Mouse (Mus musculus) forebrain, embryonic 14.5 days (tissue): Measurements from ENCODE around the gene Apoa5. TPM values are rescaled to one million over a fixed set of nuclear protein-coding genes. Genes with fewer than 3 reads are reported as not detected.
A peak's percentile ranks its signal among the peaks of the same experiment; 100 is the strongest.

Source experiments
- ATAC-seq: fragments of 200-750 bp; cut with Nextera tagmentation; 2 replicates; pipeline ENCODE4 v1.8.0; 2017; ENCODE audit warnings: mild to moderate bottlenecking, moderate library complexity
- DNase-seq: peaks from one replicate; pipeline ENCODE4 v3.0.0-alpha.2; 2015; ENCODE audit warnings: low spot score
- H3K27ac ChIP-seq: fragments of 300-500 bp; sonication (generic); 2 replicates; pipeline ENCODE4 v1.5.1; 2014; ENCODE audit warnings: low read depth, mild to moderate bottlenecking, control low read depth, low read length, moderate library complexity
- H3K27me3 ChIP-seq: fragments of 300-500 bp; sonication (generic); replicated peaks from 2 replicates; pipeline ENCODE4 v1.6.1; 2014; ENCODE audit warnings: low read length, control low read depth, mixed read lengths; ENCODE audit not compliant: control insufficient read depth, insufficient read depth
- H3K36me3 ChIP-seq: fragments of 300-500 bp; sonication (generic); 2 replicates; pipeline ENCODE4 v1.6.1; 2014; ENCODE audit warnings: low read length, control low read depth; ENCODE audit not compliant: control insufficient read depth, insufficient read depth
- H3K4me1 ChIP-seq: fragments of 300-500 bp; sonication (generic); 2 replicates; pipeline ENCODE4 v1.6.1; 2014; ENCODE audit warnings: antibody characterized with exemption, low read length, control low read depth; ENCODE audit not compliant: control insufficient read depth, insufficient read depth
- H3K4me2 ChIP-seq: fragments of 300-500 bp; sonication (generic); 2 replicates; pipeline ENCODE4 v1.6.1; 2014; ENCODE audit warnings: mild to moderate bottlenecking, control low read depth, low read length
- H3K4me3 ChIP-seq: fragments of 300-500 bp; sonication (generic); 2 replicates; pipeline ENCODE4 v1.5.1; 2014; ENCODE audit warnings: low read depth, low read length, control low read depth
- H3K9ac ChIP-seq: fragments of 300-500 bp; sonication (generic); 2 replicates; pipeline ENCODE4 v1.6.1; 2014; ENCODE audit warnings: mild to moderate bottlenecking, low read length, control low read depth, moderate library complexity
- H3K9me3 ChIP-seq: fragments of 300-500 bp; sonication (generic); replicated peaks from 2 replicates; pipeline ENCODE4 v1.6.1; 2016; ENCODE audit warnings: low read length, control low read depth, mixed read lengths; ENCODE audit not compliant: control insufficient read depth
- WGBS: fragments of 180-500 bp; shearing (Covaris S2); extraction: QIAGEN DNeasy Blood & Tissue Kit; methylation state at CpG from one replicate; pipeline ENCODE4 v1.1.7; 2014; 5-methylcytosine and 5-hydroxymethylcytosine counted together
- polyA plus RNA-seq: library from polyadenylated mRNA; unstranded; fragments of >200 nt; fragmentation: Nextera tagmentation; extraction: Ambion mirVana; gene quantifications from 2 replicates; pipeline ENCODE4 v1.2.1, GENCODE M21; 2014

The Apoa5 gene
- polyA plus RNA-seq = not detected in 2 replicates

- no peak within 1 kb of the TSS for H3K9ac ChIP-seq
- no peak for ATAC-seq
- H3K4me3 ChIP-seq = no peak within 1 kb of the TSS
- no peaks in the 10 kb centered on the region for H3K36me3 ChIP-seq
- H3K27me3 ChIP-seq = peaks cover 5% of the 10 kb centered on the region; the same call in 1 of the 2 replicates
- H3K27ac ChIP-seq = no peak within 1 kb of the TSS
- 69% methylated on average over 7 of the region's 7 CpGs for WGBS
- no peak within 1 kb of the TSS for H3K4me2 ChIP-seq
- no peak for DNase-seq
- H3K9me3 ChIP-seq = no peaks in the 10 kb centered on the region
- no peaks in the 10 kb centered on the region for H3K4me1 ChIP-seq
These were observed at the start of gene Apoa5 for GRCm38 (mm10) chr9:46268343-46268873. Gene Apoa5 (plus strand): TSS chr9:46268633.

GRCm38 (mm10) chr9:46223090-46223489, 45.3 kb upstream of the Apoa5 start:
- Histone ChIP-seq H3K36me3 (peaks cover 26% of the 10 kb centered on the region), H3K4me2 (no peak overlapping the region), H3K27me3 (no peaks in the 10 kb centered on the region), H3K4me3 (no peak overlapping the region), H3K9me3 (no peaks in the 10 kb centered on the region), H3K27ac (no peak overlapping the region), H3K9ac (no peak overlapping the region), H3K4me1 (no peaks in the 10 kb centered on the region)
- WGBS = 80% methylated on average over 6 of the region's 6 CpGs
- DNase-seq (no peak), ATAC-seq (no peak)

GRCm38 (mm10) chr9:46224101-46224500, 44.3 kb upstream of the Apoa5 start:
- no peaks in the 10 kb centered on the region for H3K9me3 ChIP-seq
- H3K4me1 ChIP-seq = no peaks in the 10 kb centered on the region
- no peaks in the 10 kb centered on the region for H3K27me3 ChIP-seq
- H3K9ac ChIP-seq = no peak overlapping the region
- H3K27ac ChIP-seq = no peak overlapping the region
- no peak overlapping the region for H3K4me2 ChIP-seq
- DNase-seq (no peak), ATAC-seq (no peak)
- 87% methylated on average over 3 of the region's 3 CpGs for WGBS
- no peak overlapping the region for H3K4me3 ChIP-seq
- H3K36me3 ChIP-seq = peaks cover 26% of the 10 kb centered on the region

GRCm38 (mm10) chr9:46224945-46225660, 43.3 kb upstream of the Apoa5 start:
- DNase-seq (no peak), ATAC-seq (no peak)
- H3K9me3 ChIP-seq = no peaks in the 10 kb centered on the region
- H3K36me3 ChIP-seq = peaks cover 24% of the 10 kb centered on the region
- H3K27me3 ChIP-seq = no peaks in the 10 kb centered on the region
- no peak overlapping the region for H3K4me2 ChIP-seq
- no peak overlapping the region for H3K27ac ChIP-seq
- no peak overlapping the region for H3K9ac ChIP-seq
- H3K4me3 ChIP-seq = no peak overlapping the region
- H3K4me1 ChIP-seq = peaks cover 5% of the 10 kb centered on the region; the same call in 1 of the 2 replicates
- WGBS = 68% methylated on average over 5 of the region's 5 CpGs

- ATAC-seq = no peak
These were observed 41.3 kb upstream of the Apoa5 start for GRCm38 (mm10) chr9:46227064-46227614.

GRCm38 (mm10) chr9:46228491-46228890, 39.9 kb upstream of the Apoa5 start, which contains the start of gene Apoa1:
Gene Apoa1 (plus strand): TSS chr9:46228580.
- Histone ChIP-seq H3K27me3 (no peaks in the 10 kb centered on the region), H3K36me3 (0 out of 2 replicates have a peak, but pooled peaks cover 2% of the 10 kb centered on the region), H3K4me3 (no peak within 1 kb of the TSS), H3K9me3 (no peaks in the 10 kb centered on the region), H3K27ac (no peak within 1 kb of the TSS), H3K4me2 (no peak within 1 kb of the TSS), H3K4me1 (peaks cover 10% of the 10 kb centered on the region; the same call in 1 of the 2 replicates), H3K9ac (no peak within 1 kb of the TSS)
- 72% methylated on average over 9 of the region's 9 CpGs for WGBS
- DNase-seq (no peak), ATAC-seq (no peak)

More at GRCm38 (mm10) chr9:46227064-46227614, 41.3 kb upstream of the Apoa5 start:
- Histone ChIP-seq H3K36me3 (peaks cover 9% of the 10 kb centered on the region; the same call in 1 of the 2 replicates), H3K27ac (no peak overlapping the region), H3K4me2 (no peak overlapping the region), H3K9ac (no peak overlapping the region), H3K27me3 (no peaks in the 10 kb centered on the region), H3K9me3 (no peaks in the 10 kb centered on the region), H3K4me1 (peaks cover 10% of the 10 kb centered on the region; the same call in 1 of the 2 replicates), H3K4me3 (no peak overlapping the region)
- DNase-seq = no peak
- WGBS = 91% methylated on average over 3 of the region's 3 CpGs

- Histone ChIP-seq H3K27me3 (no peaks in the 10 kb centered on the region), H3K9ac (peak overlapping the region; percentile 66), H3K9me3 (no peaks in the 10 kb centered on the region), H3K36me3 (no peaks in the 10 kb centered on the region), H3K27ac (no peak overlapping the region), H3K4me2 (peak overlapping the region; percentile 77), H3K4me1 (peaks cover 10% of the 10 kb centered on the region; the same call in 1 of the 2 replicates), H3K4me3 (peak overlapping the region; percentile 39)
- ATAC-seq = peak; percentile 98
- 14% methylated on average over 37 of the region's 37 CpGs for WGBS
- DNase-seq = peak; percentile 95
These were observed 38.6 kb upstream of the Apoa5 start for GRCm38 (mm10) chr9:46229573-46230449.

GRCm38 (mm10) chr9:46230450-46230975, 37.9 kb upstream of the Apoa5 start:
- Histone ChIP-seq H3K9ac (peak overlapping the region; percentile 66), H3K4me3 (peak overlapping the region; percentile 39), H3K4me1 (peaks cover 10% of the 10 kb centered on the region; the same call in 1 of the 2 replicates), H3K27me3 (no peaks in the 10 kb centered on the region), H3K36me3 (no peaks in the 10 kb centered on the region), H3K27ac (no peak overlapping the region), H3K4me2 (peak overlapping the region; percentile 77), H3K9me3 (no peaks in the 10 kb centered on the region)
- 12% methylated on average over 13 of the region's 13 CpGs for WGBS
- DNase-seq (peak; percentile 33), ATAC-seq (0 out of 2 replicates have a peak, but pooled peaks have one; percentile 21)
